Mouse (Mus musculus) embryonic fibroblast, embryonic 13.5 days (primary cell): ENCODE data around the gene Tln1. TPM values are rescaled to one million over a fixed set of nuclear protein-coding genes. Genes with fewer than 3 reads are reported as not detected.

Experiments used
- H3K27ac ChIP-seq: 2 replicates; pipeline ENCODE4 v1.5.1; 2012; ENCODE audit warnings: low read length, control low read depth, inconsistent platforms; ENCODE audit not compliant: insufficient read depth
- H3K4me1 ChIP-seq: 2 replicates; pipeline ENCODE4 v1.6.1; 2011; ENCODE audit warnings: low read length; ENCODE audit not compliant: control insufficient read depth, insufficient read depth
- H3K4me3 ChIP-seq: 2 replicates; pipeline ENCODE4 v1.5.1; 2011; ENCODE audit warnings: mild to moderate bottlenecking, control low read depth, low read length; ENCODE audit not compliant: insufficient read depth
- CTCF ChIP-seq: IDR thresholded peaks from 2 replicates; pipeline ENCODE4 v1.5.1; 2011; ENCODE audit warnings: mild to moderate bottlenecking, control low read depth, low read length, moderate library complexity, borderline replicate concordance; ENCODE audit not compliant: insufficient read depth
- POLR2A ChIP-seq: IDR thresholded peaks from 2 replicates; pipeline ENCODE4 v1.6.1; 2011; ENCODE audit warnings: low read depth, mild to moderate bottlenecking, control low read depth, low read length, moderate library complexity
- polyA plus RNA-seq: library from polyadenylated mRNA; stranded (reverse); fragments of >200 nt; gene quantifications from 2 replicates; pipeline ENCODE4 v1.2.4, GENCODE M21; 2011; ENCODE audit warnings: low read depth; ENCODE audit not compliant: missing spikeins, insufficient read length

Gene Tln1
- polyA plus RNA-seq, 1 experiment, result 291 TPM

DNA sequence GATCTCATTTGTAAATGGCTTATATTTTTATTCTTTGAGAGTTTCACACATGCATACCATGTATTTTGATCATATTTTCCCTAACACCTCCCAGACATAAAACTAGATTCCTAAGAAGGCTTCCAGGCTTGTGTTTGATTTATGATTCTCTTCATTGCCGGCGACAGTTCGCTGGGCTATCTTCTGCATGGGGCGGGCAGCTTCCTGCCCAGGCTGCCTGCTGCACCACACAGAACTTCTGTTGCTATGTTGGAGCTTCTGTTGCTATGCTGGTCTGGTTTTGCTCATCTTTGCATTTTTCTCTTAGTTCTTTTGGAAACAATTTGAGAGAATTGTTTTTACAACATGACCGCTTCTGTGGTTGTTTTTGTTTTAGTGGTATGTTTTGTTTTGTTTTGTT is 29.1 kb upstream of the Tln1 start:
- Histone ChIP-seq H3K27ac (no peak overlapping the region), H3K4me3 (no peak overlapping the region), H3K4me1 (no peaks in the 10 kb centered on the region)
- no peak for TF ChIP-seq CTCF
- no peak for TF ChIP-seq POLR2A

DNA sequence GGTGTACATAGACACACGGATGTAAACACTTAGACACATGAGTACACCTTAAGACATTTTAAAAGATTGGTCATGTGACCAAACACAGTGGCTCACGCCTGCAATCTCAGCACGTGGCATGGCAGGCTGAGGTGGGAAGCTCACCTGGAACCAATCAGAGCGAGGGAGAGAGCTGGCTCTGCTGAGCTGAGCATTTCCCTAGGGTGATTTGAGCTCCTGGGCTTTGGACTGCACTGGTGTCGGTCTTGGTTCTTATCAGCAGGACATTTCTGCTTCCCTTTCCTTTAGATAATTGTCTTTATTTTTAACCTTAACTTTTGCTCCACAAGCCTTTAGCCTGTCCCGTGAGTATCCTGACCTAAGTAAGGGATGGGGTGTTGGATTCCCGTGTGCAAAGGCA is 25.2 kb upstream of the Tln1 start:
- TF ChIP-seq POLR2A (peak; percentile 34), CTCF (no peak)
- Histone ChIP-seq H3K4me3 (no peak overlapping the region), H3K27ac (no peak overlapping the region), H3K4me1 (no peaks in the 10 kb centered on the region)

DNA sequence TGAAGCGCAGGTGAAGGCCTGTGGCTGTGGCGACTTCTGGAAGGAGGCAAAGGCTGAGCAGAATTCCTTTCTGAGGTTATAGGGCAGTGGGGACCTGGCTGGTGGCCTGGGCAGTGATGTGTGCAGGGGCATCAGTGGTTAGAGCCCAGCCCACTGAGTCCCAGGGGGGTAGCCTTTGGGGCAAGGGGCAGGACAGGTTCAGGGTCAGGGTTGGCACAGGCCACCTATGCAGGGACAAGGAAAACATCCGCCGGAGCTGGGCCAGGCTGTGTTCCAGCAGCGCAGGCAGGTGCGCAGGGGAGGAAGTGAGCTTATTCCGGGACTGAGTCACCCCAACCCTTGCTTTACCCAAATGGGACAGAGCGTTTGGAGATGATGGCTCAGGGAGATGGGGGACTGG is 23.9 kb upstream of the Tln1 start:
- TF ChIP-seq CTCF, result no peak
- TF ChIP-seq POLR2A, result peak; percentile 9; the same call in 1 of the 2 replicates

DNA sequence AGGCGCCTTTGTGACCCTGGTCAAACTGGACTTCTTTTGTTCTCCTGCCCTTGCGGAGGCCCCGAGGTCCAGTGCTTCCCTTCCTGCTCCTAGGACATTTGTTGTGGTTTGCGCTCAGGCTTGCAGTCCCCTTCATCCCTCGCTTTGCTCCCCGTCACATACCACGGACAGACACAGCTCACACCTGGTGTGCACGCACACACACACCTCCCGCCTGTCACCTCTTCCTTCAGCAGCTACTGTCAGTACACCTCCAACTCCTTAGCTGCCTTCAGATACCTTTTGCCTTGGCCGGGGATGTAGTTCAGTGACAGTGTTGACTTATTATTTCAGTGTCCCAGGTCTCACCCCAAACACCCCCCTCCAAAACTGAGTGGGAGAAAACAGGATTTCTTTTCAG is 23.2 kb upstream of the Tln1 start:
- Histone ChIP-seq H3K27ac (no peak overlapping the region), H3K4me1 (no peaks in the 10 kb centered on the region), H3K4me3 (no peak overlapping the region)
- no peak for TF ChIP-seq CTCF
- peak; percentile 37; the same call in 1 of the 2 replicates for TF ChIP-seq POLR2A

More for the DNA sequence above, 23.9 kb upstream of the Tln1 start:
- no peak overlapping the region for H3K4me3 ChIP-seq
- H3K27ac ChIP-seq, result no peak overlapping the region
- no peaks in the 10 kb centered on the region for H3K4me1 ChIP-seq

DNA sequence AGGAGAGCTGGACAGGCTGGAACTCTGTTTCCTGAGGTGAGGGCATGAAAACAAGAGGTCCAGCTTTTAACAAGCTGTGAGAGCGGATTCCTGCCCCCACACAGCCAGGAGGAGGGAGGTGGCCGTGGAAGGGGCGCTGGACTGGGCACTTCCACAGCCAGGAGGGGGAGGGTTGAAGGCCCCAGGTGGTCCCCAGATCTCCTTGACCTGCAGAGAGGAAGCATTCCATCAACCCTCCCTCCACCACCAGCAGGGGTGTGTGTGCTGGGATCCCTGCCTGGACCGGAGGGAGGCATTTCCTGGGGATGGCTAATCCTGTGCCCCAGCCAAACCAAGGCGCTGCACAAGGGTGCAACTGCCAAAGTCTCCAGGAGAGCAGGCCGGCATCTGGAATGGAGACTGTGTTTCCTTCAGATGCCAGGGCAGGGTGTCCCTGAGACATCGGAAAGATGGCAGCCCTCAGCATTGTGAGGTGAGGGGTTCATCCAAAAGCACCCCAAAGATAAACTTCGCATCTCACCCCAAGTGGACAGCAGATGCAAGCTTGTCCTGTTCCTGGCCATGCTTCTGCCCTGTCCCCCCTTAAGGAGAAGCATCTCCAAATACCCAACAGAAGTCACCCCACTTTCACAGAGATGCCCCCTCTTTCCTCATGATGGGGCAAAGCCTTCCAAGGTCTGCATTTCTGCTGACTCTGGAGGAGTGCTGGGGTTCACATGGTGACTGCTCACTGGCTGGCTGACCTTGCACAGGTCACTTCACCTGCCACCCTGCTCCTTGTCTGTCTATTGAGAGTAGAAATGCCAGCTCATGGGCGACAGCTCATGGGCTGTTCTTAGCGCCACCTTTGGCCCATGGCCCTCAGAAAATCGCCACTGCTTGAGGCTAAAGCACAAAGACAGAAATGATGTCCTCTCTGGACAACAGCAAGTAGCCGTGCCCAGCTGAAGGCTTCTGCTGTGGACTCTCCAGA is 22.2 kb upstream of the Tln1 start, which contains the start of gene Msmp:
TSS of gene Msmp (minus strand) at position 51 of the 973 bp plus-strand sequence.
- Histone ChIP-seq H3K4me3 (no peak within 1 kb of the TSS), H3K27ac (no peak within 1 kb of the TSS), H3K4me1 (no peaks in the 10 kb centered on the region)
- no peak for TF ChIP-seq CTCF
- peak; percentile 8; the same call in 1 of the 2 replicates for TF ChIP-seq POLR2A

DNA sequence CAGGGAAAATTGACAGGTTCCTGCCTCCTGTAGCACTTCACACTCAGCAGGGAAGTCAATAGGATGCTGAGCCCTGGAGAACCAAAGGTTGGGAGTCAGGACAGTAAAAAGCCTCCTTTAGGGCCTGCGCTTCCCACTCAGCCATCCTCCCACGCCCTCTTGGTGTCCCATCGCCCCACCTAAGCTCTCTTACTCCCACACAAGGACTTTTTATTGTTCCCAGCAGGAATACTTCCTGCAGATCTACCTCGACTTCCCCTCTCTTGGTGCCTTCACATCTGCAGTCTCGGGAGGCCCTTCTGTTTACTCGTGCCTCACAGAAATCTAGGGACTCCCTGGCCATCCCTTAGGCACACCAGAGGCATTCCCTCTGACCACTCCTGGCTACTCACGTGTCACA is 20.9 kb upstream of the Tln1 start:
- Histone ChIP-seq H3K27ac (no peak overlapping the region), H3K4me3 (no peak overlapping the region), H3K4me1 (no peaks in the 10 kb centered on the region)
- TF ChIP-seq POLR2A, result no peak
- no peak for TF ChIP-seq CTCF

DNA sequence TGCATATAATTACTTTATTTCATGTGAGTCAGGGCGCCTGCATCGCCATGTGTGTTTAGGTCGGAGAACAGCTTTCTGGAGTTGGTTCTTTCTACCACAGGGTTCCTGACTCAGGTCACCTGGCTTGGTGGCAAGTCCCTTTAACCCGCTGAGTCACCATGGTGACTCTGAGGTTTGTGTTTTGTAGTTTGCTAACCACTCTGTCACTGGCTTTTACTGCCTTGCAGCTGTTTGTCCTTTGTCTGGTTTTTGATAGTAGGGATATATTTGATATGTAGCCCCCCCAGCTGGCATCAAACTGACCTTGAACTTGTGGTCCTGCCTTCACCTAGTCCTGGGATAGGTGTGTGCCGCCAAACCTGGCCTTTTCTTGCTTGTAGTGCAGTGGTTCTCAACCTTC is 19.8 kb upstream of the Tln1 start:
- TF ChIP-seq CTCF (no peak), POLR2A (no peak)
- H3K4me1 ChIP-seq, result no peaks in the 10 kb centered on the region
- H3K4me3 ChIP-seq, result no peak overlapping the region
- no peak overlapping the region for H3K27ac ChIP-seq

DNA sequence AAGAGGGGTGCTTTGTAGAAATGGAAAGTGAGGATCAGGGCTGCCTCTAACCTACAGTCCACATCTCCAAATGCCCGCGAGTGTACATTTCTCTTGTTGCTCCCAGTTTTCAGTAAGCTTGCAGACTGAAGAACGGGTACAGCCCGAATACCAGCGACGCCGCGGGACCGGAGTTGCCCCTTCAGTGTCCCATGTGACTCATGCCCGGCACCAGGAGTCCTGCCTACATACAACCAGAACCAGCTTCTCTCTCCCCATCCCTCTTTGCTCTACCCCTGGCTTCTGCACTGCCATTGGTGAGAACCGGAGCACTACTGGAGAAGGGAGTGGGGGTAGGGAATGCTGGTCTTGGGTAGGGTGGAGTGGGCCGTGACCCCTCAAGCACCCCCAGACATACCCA is 18.9 kb upstream of the Tln1 start:
- H3K4me1 ChIP-seq, result peaks cover 5% of the 10 kb centered on the region; the same call in 1 of the 2 replicates
- TF ChIP-seq POLR2A (no peak), CTCF (no peak)
- H3K4me3 ChIP-seq, result no peak overlapping the region
- H3K27ac ChIP-seq, result no peak overlapping the region

DNA sequence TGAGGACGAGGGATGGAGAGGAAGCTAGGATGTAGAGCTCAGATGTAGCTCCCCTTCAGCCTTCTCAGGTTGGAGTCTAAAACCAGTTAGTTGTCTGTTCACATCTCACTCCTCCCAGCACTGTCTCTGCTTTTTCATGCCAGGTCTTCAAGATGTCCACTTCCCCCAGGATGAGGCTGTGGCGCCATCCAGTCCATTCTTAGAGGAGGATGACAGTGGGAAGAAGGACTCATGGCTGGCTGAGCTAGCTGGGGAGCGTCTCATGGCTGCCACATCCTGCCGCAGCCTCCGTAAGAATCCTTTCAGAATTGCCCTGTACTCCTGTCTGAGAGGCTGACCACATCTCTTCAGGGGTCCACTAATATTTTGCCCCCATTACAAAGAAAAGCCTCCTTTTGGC is 18.2 kb upstream of the Tln1 start:
- TF ChIP-seq POLR2A, result no peak
- no peak for TF ChIP-seq CTCF
- Histone ChIP-seq H3K27ac (no peak overlapping the region), H3K4me3 (no peak overlapping the region), H3K4me1 (peaks cover 5% of the 10 kb centered on the region; the same call in 1 of the 2 replicates)

DNA sequence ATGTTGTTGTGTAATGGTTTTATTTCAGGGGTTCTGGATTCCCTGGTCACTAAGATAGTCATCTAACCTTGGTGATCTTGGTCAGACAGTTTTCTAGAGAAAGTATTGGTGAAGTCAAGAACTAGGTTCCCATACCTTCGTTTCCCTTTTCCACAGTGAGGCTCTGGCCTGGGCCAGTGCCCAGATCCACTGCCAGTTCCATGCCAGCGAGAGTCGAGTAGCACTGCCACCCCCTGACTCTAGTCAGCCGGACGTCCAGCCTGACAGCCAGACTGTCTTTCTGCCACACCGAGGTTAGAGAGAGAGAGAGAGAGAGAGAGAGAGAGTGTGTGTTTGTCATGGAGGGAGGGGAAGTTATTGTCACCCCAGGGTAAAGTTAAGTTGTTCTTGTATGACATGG is 17.2 kb upstream of the Tln1 start:
- Histone ChIP-seq H3K27ac (no peak overlapping the region), H3K4me3 (peak overlapping the region; percentile 78), H3K4me1 (peaks cover 5% of the 10 kb centered on the region; the same call in 1 of the 2 replicates)
- TF ChIP-seq POLR2A (no peak), CTCF (no peak)
